Mouse (Mus musculus): Measurements from ENCODE around the gene Zfp691. TPM values are rescaled to one million over a fixed set of nuclear protein-coding genes. Genes with fewer than 3 reads are reported as not detected.
A peak's percentile ranks its signal among the peaks of the same experiment; 100 is the strongest.

Gene Zfp691
- total RNA-seq, 2 experiments from 2014 or later = 6.1 to 6.5 TPM

DNA sequence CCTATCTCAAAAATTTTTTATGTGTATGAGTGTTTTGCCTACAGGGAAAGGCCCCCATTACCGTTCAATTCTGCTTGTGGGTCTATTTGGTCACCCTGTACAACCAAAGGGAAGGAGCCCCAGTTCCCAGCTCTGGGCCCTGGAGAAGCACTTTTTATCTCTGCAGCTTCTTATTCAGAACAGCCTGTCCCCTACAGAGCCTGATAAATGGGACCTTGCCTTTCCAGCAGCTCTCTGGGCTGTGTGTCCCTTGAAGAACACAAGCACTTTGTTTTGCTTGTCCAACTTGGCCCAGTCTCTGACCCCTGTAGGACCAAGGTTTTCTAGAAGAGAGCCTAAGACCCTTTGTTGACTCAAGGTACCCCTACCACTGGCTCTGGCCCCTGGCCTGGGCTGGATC is 44.9 kb downstream of the Zfp691 start:
- no peak for TF ChIP-seq CTCF (conservative IDR thresholded peaks at IDR 0.05)
- Histone ChIP-seq H3K27ac (peak overlapping the region; percentile 48; the same call in 1 of the 2 replicates), H3K4me3 (no peak overlapping the region)
- DNase-seq (ENCODE audit: low spot score in 2 of 2) = no peak

DNA sequence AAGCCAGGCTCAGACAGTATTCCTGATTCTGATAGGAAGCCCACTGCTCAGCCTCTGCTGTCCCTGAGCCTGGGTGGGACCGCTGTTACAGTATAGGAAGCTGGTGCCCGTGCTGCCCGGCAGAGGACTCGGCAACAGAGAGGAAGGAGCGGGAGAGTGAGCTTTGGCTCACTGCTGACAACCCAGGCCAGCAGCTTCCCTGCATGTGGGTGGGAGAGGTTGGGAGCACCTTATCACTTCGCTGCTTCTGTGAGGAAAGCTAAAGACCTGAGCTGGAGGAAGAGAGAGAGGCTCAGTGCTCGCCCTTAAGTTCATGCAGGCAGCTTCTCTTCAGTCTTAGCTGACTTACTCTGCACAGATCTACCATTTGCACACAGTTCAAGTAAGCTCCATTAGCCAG is 45.4 kb downstream of the Zfp691 start:
- DNase-seq (ENCODE audit: low spot score in 2 of 2) = no peak
- TF ChIP-seq CTCF (conservative IDR thresholded peaks at IDR 0.05) = no peak
- Histone ChIP-seq H3K27ac (peak overlapping the region; percentile 48; the same call in 1 of the 2 replicates), H3K4me3 (no peak overlapping the region)

DNA sequence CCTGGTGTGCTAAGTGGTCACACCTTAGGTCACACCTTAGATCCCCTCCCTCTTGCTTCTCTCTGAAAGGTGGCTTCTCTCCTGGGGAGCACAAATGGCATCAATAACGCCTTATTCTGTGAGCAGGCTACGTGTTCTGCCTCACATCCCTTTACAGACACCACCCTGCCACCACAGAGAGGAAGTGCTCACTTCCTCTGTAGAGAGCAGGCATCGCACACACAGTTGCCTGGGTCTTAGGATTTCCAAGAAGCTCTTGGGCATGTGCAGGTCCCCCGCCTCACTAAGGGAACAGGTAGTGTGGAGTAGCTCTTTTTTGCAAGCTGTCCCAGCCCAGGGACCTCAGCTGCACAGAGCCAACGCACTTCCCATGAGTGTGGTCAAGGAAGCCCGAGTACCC is 46.8 kb downstream of the Zfp691 start:
- no peak overlapping the region for H3K27ac ChIP-seq
- DNase-seq (ENCODE audit: low spot score in 2 of 2) = no peak
- no peak overlapping the region for H3K4me3 ChIP-seq
- TF ChIP-seq CTCF (conservative IDR thresholded peaks at IDR 0.05) = no peak

DNA sequence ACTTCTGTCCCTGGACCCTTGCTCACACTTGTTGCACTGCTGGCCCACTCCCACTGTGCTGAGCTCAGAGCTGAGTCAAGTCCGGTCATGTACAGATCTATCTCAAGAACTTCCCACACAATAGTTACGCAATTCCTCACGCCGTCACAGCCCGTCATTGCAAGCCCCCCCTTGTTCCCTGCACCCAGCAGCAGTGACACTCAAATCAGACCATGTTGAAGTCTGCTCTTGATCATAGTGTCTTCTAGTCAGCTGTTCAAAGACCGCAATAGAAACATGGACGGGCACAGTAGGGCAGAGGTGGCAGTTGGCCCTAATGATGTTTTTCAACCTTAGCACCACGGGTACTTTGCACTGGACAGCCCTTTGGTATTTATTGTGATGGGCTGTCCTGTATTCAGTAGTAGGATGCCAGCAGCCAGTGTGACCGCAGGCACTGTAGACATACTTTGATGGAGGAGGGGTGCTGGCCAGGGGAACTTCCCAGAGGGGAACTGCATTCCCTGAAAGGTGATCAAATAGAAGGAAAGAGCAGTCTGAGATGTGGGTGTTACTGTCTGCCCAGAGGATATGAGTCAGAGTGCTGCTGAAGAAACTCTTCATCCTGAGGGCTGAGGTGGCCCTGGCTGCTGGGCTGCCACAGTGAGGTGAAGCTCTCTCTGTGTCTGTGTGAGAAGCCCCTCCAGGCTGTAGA is 48.3 kb downstream of the Zfp691 start:
- Histone ChIP-seq H3K4me3 (no peak overlapping the region), H3K27ac (no peak overlapping the region)
- no peak for TF ChIP-seq CTCF (conservative IDR thresholded peaks at IDR 0.05)
- DNase-seq (ENCODE audit: low spot score in 2 of 2) = no peak

DNA sequence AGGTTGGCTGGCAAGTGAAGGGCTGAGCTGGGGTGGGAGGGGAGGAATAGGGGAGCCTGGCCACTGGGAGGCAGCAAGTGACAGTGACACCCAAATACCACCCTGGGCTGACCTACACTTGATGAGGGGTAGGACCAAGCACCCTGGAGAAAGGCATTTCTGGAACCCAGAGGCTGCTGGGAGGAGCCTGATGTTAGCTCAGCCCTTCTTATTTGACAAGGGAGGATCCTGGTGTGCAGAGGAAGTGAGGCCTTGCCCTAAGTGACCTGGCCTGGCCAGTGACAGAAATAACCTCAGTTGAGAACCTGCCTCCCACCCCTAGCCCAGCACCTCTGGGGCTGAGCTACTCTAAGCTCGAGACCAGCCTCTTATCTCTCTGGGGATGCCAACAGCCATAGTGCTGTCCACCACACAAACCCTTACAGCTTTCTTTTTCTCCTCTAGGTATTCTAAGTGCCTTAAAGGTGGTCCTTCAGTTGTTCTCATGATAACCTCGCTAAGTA is 49.2 kb downstream of the Zfp691 start:
- TF ChIP-seq CTCF (conservative IDR thresholded peaks at IDR 0.05) = no peak
- Histone ChIP-seq H3K4me3 (no peak overlapping the region), H3K27ac (no peak overlapping the region)
- no peak for DNase-seq (ENCODE audit: low spot score in 2 of 2)

DNA sequence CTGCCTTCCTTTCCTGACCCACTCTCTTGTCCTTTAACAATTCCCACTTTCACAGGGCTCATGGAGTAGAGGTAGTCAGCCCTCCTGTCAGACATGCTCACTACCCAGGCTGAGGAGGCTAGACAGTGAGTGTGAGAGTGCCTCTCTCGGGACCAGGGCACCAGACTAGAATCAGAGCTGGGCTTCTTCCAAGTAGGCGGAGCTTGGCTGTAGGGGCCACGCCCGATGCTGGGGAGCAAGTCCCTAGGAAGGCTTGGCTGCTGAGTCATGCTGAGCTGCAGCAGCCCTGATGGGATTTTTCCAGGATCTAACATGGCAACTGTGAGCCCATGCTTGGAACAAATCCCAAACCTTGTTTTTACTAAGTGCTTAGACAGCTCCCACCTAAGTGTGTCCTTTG is 52.7 kb downstream of the Zfp691 start:
- TF ChIP-seq CTCF (conservative IDR thresholded peaks at IDR 0.05) = no peak
- peak; percentile 49 to 56 for DNase-seq (ENCODE audit: low spot score in 2 of 2)
- Histone ChIP-seq H3K27ac (peak overlapping the region; percentile 57; the same call in 1 of the 2 replicates), H3K4me3 (no peak overlapping the region)

DNA sequence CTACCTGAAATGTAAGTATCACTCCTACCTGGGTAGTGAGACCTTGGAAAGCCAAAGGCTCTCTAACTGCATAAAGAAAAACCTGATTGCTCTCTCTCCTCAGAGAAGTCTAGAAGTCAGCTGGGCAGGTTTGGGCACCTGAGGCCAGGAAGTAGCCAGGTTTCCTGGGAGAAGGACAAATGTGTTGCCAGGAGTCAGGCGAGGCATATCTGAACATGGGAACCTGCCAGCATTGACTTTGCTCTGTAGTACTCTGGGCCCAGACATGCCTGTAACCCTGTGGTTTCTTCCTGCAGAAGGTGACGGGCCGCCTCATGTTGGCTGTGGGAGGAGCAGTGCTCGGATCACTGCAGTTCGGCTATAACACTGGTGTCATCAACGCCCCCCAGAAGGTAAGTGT is 53.9 kb downstream of the Zfp691 start:
- no peak overlapping the region for H3K27ac ChIP-seq
- no peak overlapping the region for H3K4me3 ChIP-seq
- no peak for DNase-seq (ENCODE audit: low spot score in 2 of 2)
- no peak for TF ChIP-seq CTCF (conservative IDR thresholded peaks at IDR 0.05)

Small RNA genes lying within 50 kb of the gene (microRNA-seq; reads per million reads assigned to microRNA genes)
- 0 reads per million in 2 experiments for gene Mir1957a

Other genes with a start within 250 kb of the Zfp691 start
- not detected for gene Olfr1328, start 235.6 kb downstream of the Zfp691 start, total RNA-seq (2021)
- under 1 TPM; 0.51 to 0.79 TPM for gene Lao1, start 212.6 kb downstream of the Zfp691 start, total RNA-seq (2021)
- gene Slc2a1, start 65.5 kb downstream of the Zfp691 start, total RNA-seq (2021) = 10 to 100 TPM; 94.5 to 96.4 TPM
- gene Ermap, start 15.8 kb upstream of the Zfp691 start, total RNA-seq (2021) = under 1 TPM; 0.32 to 0.44 TPM
- gene Svbp, start 21.1 kb upstream of the Zfp691 start, total RNA-seq (2021) = 10 to 100 TPM; 13.9 to 16.6 TPM
- under 1 TPM; 0.77 to 0.93 TPM for gene Tmem269, start 44.0 kb upstream of the Zfp691 start, total RNA-seq (2021)
- 10 to 100 TPM; 30.5 to 31.9 TPM for gene AU022252, start 58.5 kb upstream of the Zfp691 start, total RNA-seq (2021)
- 1 to 10 TPM; 9.6 to 9.9 TPM for gene P3h1, start 58.7 kb upstream of the Zfp691 start, total RNA-seq (2021)
- gene Cldn19, start 81.2 kb upstream of the Zfp691 start, total RNA-seq (2021) = under 1 TPM; 0.37 to 0.69 TPM
- 100 to 1,000 TPM; 266 to 269 TPM for gene Ybx1, start 120.4 kb upstream of the Zfp691 start, total RNA-seq (2021)
- 10 to 100 TPM; 14.7 to 16.0 TPM for gene Ppih, start 146.4 kb upstream of the Zfp691 start, total RNA-seq (2021)
- 10 to 100 TPM; 24.8 to 25.8 TPM for gene Ccdc30, start 241.3 kb upstream of the Zfp691 start, total RNA-seq (2021)
- gene Ppcs, start 248.2 kb upstream of the Zfp691 start, total RNA-seq (2021) = 1 to 10 TPM; 7.0 to 7.2 TPM
- under 1 TPM; 0.39 to 0.41 TPM for gene Zmynd12, start 248.6 kb upstream of the Zfp691 start, total RNA-seq (2021)

Measured in layer of hippocampus, adult 2 months (tissue).